ENCODE assay signal across 27 mouse cellular contexts in the genomic region with DNA sequence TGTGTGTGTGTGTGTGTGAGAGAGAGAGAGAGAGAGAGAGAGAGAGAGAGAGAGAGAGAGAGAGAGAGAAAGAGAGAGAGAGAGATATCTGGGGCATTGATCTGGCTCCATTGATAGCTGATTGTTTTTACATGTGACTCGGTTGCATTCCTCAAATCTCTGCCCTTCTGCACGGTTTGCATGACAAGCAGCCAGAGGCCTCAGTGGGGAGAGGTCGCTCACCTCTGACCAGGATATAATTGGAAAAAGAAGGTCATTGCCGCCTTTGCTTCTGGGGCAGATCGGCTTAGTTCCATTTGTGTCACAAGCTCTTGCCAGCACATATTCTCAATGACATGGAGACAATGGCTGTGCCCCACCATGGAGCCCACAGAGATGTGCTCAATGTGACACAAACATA.
DNase-seq lines count a peak whose midpoint lies in the region; ATAC-seq and TF ChIP-seq lines count a peak whose summit lies in the region.
"Had no signal": no experiment of that assay in that cellular context is flagged by ENCODE, and none has a peak within 500 bp of the region (broad histone marks: within the 10 kb centered on the region; RNA-seq: fewer than 3 reads in every experiment).

No protein-coding gene starts in this region.

- H3K9ac ChIP-seq in heart, embryonic 12.5 days: no peak overlapping the region
- no peak overlapping the region for H3K9ac ChIP-seq in hindbrain, embryonic 12.5 days
- H3K9ac ChIP-seq in hindbrain, postnatal 0 days (replicated peaks; ENCODE audit: low read length): no peak overlapping the region
- no peak overlapping the region for H3K9ac ChIP-seq in neural tube, embryonic 15.5 days (replicated peaks)
- H3K9ac ChIP-seq: forebrain, embryonic 15.5 days; intestine, embryonic 15.5 days; limb, embryonic 12.5 days; liver, postnatal 0 days; midbrain, embryonic 15.5 days had no signal

- 23% methylated on average over 5 of the region's 5 CpGs for WGBS in heart, embryonic 12.5 days
- WGBS in hindbrain, embryonic 12.5 days: 25% methylated on average over 5 of the region's 5 CpGs
- WGBS in hindbrain, postnatal 0 days: 23% methylated on average over 5 of the region's 5 CpGs
- WGBS in neural tube, embryonic 15.5 days: 37% methylated on average over 5 of the region's 5 CpGs

- H3K4me1 ChIP-seq in heart, embryonic 12.5 days (replicated peaks): peaks cover 42% of the 10 kb centered on the region
- H3K4me1 ChIP-seq in hindbrain, embryonic 12.5 days: peaks cover 49% of the 10 kb centered on the region
- peaks cover 4% of the 10 kb centered on the region for H3K4me1 ChIP-seq in hindbrain, postnatal 0 days (ENCODE audit: insufficient read depth, low read length)
- H3K4me1 ChIP-seq in neural tube, embryonic 15.5 days: peaks cover 70% of the 10 kb centered on the region

- no peaks in the 10 kb centered on the region for H3K9me3 ChIP-seq in heart, embryonic 12.5 days (replicated peaks)
- no peaks in the 10 kb centered on the region for H3K9me3 ChIP-seq in hindbrain, embryonic 12.5 days (replicated peaks)
- H3K9me3 ChIP-seq in hindbrain, postnatal 0 days (ENCODE audit: low read length): no peaks in the 10 kb centered on the region
- H3K9me3 ChIP-seq in neural tube, embryonic 15.5 days (replicated peaks): no peaks in the 10 kb centered on the region
- H3K9me3 ChIP-seq: embryonic facial prominence, embryonic 10.5 days; forebrain, embryonic 15.5 days; intestine, embryonic 15.5 days; limb, embryonic 12.5 days; midbrain, embryonic 15.5 days had no signal

- peak overlapping the region; percentile 80; the same call in 1 of the 2 replicates for H3K27ac ChIP-seq in heart, embryonic 12.5 days (ENCODE audit: poor library complexity, severe bottlenecking)
- H3K27ac ChIP-seq in hindbrain, embryonic 12.5 days: peak overlapping the region; percentile 94; the same call in 1 of the 2 replicates
- no peak overlapping the region for H3K27ac ChIP-seq in hindbrain, postnatal 0 days
- peak overlapping the region; percentile 99; the same call in 1 of the 2 replicates for H3K27ac ChIP-seq in neural tube, embryonic 15.5 days (replicated peaks)
- H3K27ac ChIP-seq: embryonic facial prominence, embryonic 10.5 days; forebrain, embryonic 15.5 days; intestine, embryonic 15.5 days; limb, embryonic 12.5 days; macrophage had no signal

- no peak overlapping the region for H3K4me3 ChIP-seq in heart, embryonic 12.5 days
- H3K4me3 ChIP-seq in hindbrain, embryonic 12.5 days: no peak overlapping the region
- no peak overlapping the region for H3K4me3 ChIP-seq in hindbrain, postnatal 0 days (ENCODE audit: low read length)
- H3K4me3 ChIP-seq in neural tube, embryonic 15.5 days (replicated peaks): no peak overlapping the region
- H3K4me3 ChIP-seq: embryonic facial prominence, embryonic 10.5 days; forebrain, embryonic 15.5 days; intestine, embryonic 15.5 days; limb, embryonic 12.5 days; midbrain, embryonic 15.5 days had no signal

- no peak for DNase-seq in heart, postnatal 4 days
- no peak for DNase-seq in hindbrain, postnatal 0 days (ENCODE audit: low spot score)
- DNase-seq in ZHBTc4 (ENCODE audit: low read depth, low spot score): peak; percentile 73
- DNase-seq: adrenal gland, postnatal 10 days; cerebellum, adult 8-10 months; cerebellum, postnatal 36 days; heart, postnatal 36 days; kidney, adult 8-10 months; kidney, postnatal 10 days; liver, postnatal 0 days; right cerebral cortex, adult 18-20 months; right cerebral cortex, postnatal 4 days; thymus, postnatal 14 days had no signal

- H3K36me3 ChIP-seq in heart, embryonic 12.5 days: no peaks in the 10 kb centered on the region
- no peaks in the 10 kb centered on the region for H3K36me3 ChIP-seq in hindbrain, embryonic 12.5 days
- H3K36me3 ChIP-seq in hindbrain, postnatal 0 days (ENCODE audit: insufficient read depth, low read length): no peaks in the 10 kb centered on the region
- no peaks in the 10 kb centered on the region for H3K36me3 ChIP-seq in neural tube, embryonic 15.5 days
- H3K36me3 ChIP-seq: embryonic facial prominence, embryonic 10.5 days; forebrain, embryonic 15.5 days; intestine, embryonic 15.5 days; limb, embryonic 12.5 days; midbrain, embryonic 15.5 days had no signal

- peak overlapping the region; percentile 40; the same call in 1 of the 2 replicates for H3K4me2 ChIP-seq in heart, embryonic 12.5 days
- no peak overlapping the region for H3K4me2 ChIP-seq in hindbrain, embryonic 12.5 days (replicated peaks)
- no peak overlapping the region for H3K4me2 ChIP-seq in hindbrain, postnatal 0 days (ENCODE audit: low read depth, low read length)
- H3K4me2 ChIP-seq in neural tube, embryonic 15.5 days: no peak overlapping the region
- H3K4me2 ChIP-seq: forebrain, embryonic 15.5 days; intestine, embryonic 15.5 days; limb, embryonic 12.5 days; liver, embryonic 11.5 days had no signal

- ATAC-seq in heart, embryonic 12.5 days (ENCODE audit: insufficient number of reproducible peaks, low FRiP score): no peak
- ATAC-seq in hindbrain, embryonic 12.5 days (ENCODE audit: low FRiP score): no peak
- no peak for ATAC-seq in hindbrain, postnatal 0 days
- ATAC-seq in neural tube, embryonic 15.5 days (ENCODE audit: low FRiP score): no peak
- no peak for ATAC-seq in cerebellum, adult (ENCODE audit: insufficient number of reproducible peaks, low FRiP score, low TSS enrichment)
- ATAC-seq: activated CD4-positive, CD25-positive, alpha-beta regulatory T cell, adult 4 months; CD4-positive, CD25-positive, alpha-beta regulatory T cell, adult 4 months; forebrain, embryonic 15.5 days; intestine, embryonic 15.5 days; liver, postnatal 0 days; lung, postnatal 0 days; midbrain, embryonic 15.5 days had no signal

- H3K27me3 ChIP-seq in heart, embryonic 12.5 days (replicated peaks): peaks cover 88% of the 10 kb centered on the region
- peaks cover 90% of the 10 kb centered on the region for H3K27me3 ChIP-seq in hindbrain, embryonic 12.5 days
- 0 out of 2 replicates have a peak, but pooled peaks cover 3% of the 10 kb centered on the region for H3K27me3 ChIP-seq in hindbrain, postnatal 0 days (ENCODE audit: insufficient read depth, low read length)
- H3K27me3 ChIP-seq in neural tube, embryonic 15.5 days (replicated peaks): no peaks in the 10 kb centered on the region; the same call in 1 of the 2 replicates

- no peak for TF ChIP-seq CTCF in hindbrain, postnatal 0 days (IDR thresholded peaks at IDR 0.05; ENCODE audit: low read depth)
